Mouse (Mus musculus): ENCODE data around the gene Pgm5.

GRCm38 (mm10) chr19:24653230-24653799 lies 208.3 kb downstream of the Pgm5 start:
- TF ChIP-seq EP300 (IDR thresholded peaks at IDR 0.05; ENCODE audit: insufficient read depth, low read depth, low read length): no peak
- TF ChIP-seq POLR2A (IDR thresholded peaks at IDR 0.05; ENCODE audit: insufficient read depth, low read length): no peak
- TF ChIP-seq CTCF (IDR thresholded peaks at IDR 0.05; ENCODE audit: low read depth, low read length): no peak

All from ES-Bruce4 (cell line).